Mouse (Mus musculus) embryo, embryonic 11.5 days (tissue): ENCODE results near the gene Bbs7.
"Not testable (repeated sequence)": the region's sequence is repeated elsewhere in the genome, so short reads cannot be mapped to it uniquely, and the experiment has no call there.

Source experiments
- DNase-seq: peaks from one replicate; pipeline ENCODE4 v3.0.0-alpha.2; 2012; ENCODE audit warnings: low read depth, low spot score

Gene Bbs7

GRCm38 (mm10) chr3:36613202-36613907, at the start of gene Bbs7:
Gene Bbs7 (minus strand): TSS chr3:36613477.
- peak; percentile 94 for DNase-seq

DNA sequence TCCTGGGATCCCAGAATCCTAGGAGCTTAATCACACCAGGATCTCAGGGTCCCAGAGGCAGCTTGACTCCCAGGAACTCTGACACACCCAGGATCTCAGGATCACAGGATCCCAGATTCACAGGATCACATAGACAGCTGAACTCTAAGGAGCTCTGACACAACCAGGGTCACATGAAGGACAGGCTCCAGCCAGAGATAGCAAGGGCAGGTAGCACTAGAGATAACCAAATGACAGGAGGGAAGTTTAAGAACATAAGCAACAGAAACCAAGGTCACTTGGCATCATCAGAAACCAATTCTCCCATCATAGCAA, 31.9 kb upstream of the Bbs7 start:
- not testable (repeated sequence) for DNase-seq

GRCm38 (mm10) chr3:36644554-36645244, 31.4 kb upstream of the Bbs7 start:
- no peak for DNase-seq

GRCm38 (mm10) chr3:36643354-36643753, 30.1 kb upstream of the Bbs7 start:
- DNase-seq = no peak

DNA sequence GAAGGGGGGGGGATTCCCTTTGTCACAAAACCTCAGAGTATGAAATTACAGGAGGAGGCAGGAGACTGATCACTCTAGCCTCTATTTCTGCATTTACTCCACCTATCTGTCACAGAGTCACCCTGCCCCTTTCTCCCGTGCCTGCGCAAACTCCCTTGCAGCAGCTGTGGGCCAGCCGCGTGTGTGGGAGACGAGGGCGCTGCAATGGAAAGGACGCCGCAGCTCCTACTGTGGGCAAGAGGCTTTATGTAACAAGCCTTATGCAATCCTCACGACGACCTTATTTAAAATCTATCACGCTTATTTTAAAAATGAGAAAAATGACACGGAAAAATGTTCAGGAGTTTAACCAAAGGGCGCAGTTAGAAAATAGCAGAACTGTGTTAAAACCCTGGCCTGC, 29.5 kb upstream of the Bbs7 start:
- DNase-seq = no peak

DNA sequence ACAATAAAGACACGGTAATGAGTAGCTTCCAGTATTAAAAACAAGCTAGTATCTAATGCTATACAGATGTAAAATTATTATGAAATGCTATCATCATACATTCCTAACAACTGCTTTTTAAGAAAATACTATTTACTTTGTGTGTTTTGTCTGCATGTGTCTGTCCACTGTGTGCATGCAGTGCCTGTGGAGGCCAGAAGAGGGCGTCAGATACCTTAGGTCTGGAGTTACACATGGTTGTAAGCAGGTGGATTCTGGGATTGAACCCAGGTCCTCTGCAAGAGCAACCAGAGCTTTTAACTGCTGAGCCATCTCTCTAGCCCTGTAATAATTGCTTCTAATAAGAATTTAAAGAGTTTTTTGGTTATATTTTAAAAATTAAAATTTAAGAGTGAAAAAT, 27.5 kb upstream of the Bbs7 start:
- no peak for DNase-seq

- no peak for DNase-seq
These were observed 22.2 kb upstream of the Bbs7 start for GRCm38 (mm10) chr3:36635449-36635848.

DNA sequence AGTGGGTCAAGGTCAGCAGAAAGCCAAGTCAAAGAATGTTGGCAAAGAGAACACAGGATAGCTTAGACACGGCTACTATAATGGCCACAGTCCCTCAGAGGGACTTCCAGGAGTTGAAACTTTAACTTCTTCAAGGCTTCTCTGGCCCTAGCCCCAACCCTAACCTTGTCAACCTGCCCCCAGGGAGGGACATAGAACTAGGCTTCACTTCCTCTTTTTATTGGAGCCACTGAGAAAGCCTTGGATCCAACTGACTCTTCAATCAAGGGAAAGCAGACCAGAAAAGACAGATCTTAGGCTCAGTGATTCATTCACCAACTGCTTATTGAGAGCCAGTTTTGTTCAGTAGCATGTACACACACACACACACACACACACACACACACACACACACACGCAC, 13.5 kb upstream of the Bbs7 start:
- DNase-seq = no peak

DNA sequence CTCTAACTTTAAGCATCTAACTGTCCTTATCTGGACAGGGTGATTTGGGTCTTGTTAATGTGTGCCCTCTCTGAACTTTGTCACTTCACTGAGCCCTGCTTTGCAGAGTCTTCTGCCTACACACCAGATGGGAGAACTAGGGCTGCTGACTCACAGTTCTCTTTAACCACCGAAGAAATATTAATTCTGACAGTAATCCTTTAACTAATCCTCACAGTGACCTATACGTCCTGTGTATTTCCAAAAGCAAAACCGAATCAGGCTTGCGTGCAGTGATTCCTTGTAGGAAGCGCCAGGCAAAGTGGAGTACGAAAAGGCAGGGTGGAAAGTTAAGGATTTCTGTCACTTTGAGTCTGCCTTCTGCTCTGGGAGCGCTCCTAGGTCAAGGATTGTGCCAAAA, 4.9 kb upstream of the Bbs7 start:
- no peak for DNase-seq

GRCm38 (mm10) chr3:36613908-36614255, 605 bp upstream of the Bbs7 start:
- no peak for DNase-seq

- DNase-seq = no peak
These were observed 590 bp downstream of the Bbs7 start for GRCm38 (mm10) chr3:36612687-36613086.

DNA sequence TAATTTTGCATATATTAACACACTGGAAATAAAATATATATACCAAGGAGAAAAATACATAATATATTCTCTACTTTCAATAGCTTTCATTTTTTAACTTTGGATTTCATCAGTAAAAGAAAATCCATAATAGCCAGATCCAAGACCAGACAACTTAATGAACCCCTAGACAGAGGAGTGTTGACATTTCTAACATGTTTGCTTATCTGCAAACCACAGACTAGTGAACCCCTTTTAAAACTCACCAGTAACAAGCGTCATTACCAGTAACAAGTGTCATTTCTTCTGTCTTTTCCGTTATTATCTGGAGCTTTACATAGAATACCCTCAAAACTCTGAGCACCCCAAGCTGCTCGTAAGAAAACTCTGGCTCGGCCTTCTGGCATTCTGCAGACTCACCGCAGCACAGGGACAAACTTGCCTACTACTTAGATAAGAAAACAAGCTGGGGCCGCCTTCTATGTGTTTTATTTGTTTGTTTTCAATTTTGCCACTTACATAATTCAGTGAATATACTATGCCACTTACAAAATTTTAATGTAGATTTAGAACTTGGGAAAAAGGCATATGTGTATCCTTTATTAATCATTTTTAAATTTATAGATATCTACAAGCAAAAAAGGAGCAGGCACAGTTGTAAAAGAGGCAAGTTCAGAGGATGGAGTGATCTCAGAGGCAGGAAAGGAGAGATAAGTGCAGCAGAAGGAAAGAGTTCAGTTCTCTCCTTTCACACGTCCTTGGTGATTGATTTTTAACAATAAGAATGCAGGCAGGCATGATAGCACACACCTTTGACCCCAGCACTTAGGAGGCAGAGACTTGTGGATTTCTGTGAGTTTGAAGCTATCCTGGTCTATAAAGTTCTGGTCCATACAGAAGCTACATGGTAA, 7.1 kb downstream of the Bbs7 start:
- no peak for DNase-seq

- not testable (repeated sequence) for DNase-seq
These were observed 13.5 kb downstream of the Bbs7 start for GRCm38 (mm10) chr3:36599773-36600172.

- no peak for DNase-seq
These were observed 14.5 kb downstream of the Bbs7 start for GRCm38 (mm10) chr3:36598811-36599210.

DNA sequence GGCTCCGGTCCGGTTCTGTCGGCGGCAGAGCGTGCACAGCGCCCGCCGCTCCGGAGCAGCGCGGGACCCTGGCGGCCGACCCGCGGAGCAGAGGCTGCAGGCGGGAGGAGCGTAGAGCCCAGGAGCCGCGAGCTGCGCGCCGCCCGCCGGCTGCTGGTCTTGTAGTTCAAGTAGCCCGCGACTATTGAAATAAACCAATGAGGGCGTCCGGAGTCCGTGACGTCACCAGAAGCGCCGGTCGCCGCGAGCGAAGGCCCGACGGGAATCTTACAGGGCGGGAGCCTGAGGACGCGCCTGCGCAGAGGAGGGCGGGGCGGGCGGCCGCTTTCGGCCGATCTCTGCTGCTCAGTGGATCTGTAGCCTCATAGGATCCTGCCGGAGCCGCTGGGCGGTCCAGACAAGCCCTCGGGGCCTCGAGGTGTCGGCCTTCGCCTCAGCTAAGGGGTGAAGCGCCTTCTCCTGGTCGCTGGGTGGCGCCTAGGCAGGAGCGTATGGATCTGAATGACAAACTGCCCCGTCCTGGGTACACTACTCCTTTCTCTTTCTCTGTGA, 41.4 kb downstream of the Bbs7 start, which contains the start of gene Ccna2:
TSS of gene Ccna2 (minus strand) at position 324 of the 552 bp plus-strand sequence.
- peak; percentile 99 for DNase-seq

DNA sequence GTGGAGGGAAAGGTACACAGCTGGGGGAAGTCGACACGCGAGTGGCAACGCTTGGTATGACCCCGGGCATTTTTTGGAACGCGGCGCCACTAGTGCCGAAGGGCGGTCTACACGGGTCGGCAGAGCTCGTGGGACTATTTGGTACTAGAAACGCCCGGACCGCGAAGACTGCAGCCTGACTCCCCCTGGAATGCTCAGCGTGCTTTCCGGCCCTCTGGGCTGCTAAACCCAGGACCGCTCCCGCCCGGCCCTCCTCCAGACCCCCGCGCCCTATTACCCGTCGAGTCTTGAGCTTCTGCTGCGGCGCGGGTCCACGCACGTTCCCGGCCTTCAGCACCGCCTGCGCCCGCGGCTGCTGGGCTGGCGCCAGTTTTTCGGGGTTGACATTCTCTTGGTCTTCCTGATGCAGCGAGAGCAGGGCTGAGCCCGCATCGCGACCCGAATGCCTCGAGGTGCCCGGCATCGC, 41.9 kb downstream of the Bbs7 start:
- DNase-seq = no peak

DNA sequence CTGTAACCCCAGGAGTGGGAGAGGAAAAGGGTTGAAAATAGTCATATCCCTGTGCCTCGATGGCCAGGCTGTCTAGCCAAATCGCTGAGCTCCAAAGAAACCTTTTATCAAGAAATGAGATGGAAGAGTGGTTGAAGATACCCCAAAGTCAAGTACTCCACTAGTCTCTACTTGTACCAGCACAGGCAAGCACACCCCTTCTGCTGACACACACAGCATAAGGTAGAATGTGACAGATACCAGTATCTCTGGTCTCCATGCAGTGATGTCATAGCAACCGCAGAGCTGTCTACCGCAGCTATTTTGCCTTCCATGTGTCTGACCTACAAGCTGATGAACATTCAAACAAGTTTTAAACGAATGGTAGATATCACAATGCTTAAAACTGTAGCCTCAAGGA, 43.4 kb downstream of the Bbs7 start:
- no peak for DNase-seq

DNA sequence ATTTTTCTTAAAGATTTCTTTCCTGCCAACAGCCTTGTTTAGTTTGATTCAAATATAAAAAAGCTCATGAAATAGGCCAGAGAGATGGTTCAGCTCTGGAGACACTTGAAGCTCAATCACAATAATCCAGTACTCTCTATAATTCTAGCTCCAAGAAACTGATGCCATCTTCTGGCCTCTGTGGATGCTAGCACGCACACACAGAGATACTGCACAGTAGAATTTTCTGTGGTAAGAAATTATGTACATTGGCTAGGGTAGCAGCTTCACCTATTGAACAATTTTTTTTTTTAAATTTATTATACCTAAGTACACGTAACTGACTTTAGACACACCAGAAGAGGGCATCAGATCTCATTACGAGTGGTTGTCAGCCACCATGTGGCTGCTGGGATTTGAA, 49.6 kb downstream of the Bbs7 start:
- DNase-seq = no peak

- no peak for DNase-seq
These were observed 53.7 kb downstream of the Bbs7 start for GRCm38 (mm10) chr3:36559606-36560005.

GRCm38 (mm10) chr3:36557601-36558000, 55.7 kb downstream of the Bbs7 start:
- DNase-seq = no peak

DNA sequence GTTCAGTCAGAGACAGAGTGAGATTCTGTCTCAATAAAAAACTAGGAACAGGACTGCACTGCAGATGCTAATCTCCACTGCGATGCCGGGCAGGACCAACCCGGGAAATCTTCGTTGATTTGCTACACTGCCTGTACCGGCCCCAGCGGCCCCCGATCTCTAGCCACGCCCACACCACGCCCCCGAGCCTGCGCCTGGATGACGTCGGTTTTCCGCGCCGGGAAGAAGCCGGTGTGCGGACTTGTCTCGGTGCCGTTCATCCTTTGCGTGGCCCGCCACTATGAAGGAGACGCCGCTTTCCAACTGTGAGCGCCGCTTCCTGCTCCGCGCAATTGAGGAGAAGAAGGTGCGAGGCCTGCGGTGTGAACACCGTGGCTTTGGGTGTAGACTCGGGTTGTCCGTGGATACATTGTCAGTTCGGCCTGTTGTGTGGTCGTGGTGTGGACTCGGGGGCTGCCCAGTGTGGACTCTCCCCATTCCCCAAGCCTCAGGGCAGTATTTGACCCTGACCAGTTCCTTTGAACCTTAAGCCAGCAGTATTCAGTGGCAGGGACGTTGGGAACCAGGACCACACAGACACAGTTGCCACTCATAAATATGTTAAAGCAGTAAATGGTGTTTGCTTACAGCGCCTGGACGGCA, 60.8 kb downstream of the Bbs7 start, which contains the start of gene Exosc9:
TSS of gene Exosc9 (plus strand) at position 201 of the 642 bp plus-strand sequence.
- DNase-seq = peak; percentile 83
